Mouse (Mus musculus) stomach, embryonic 14.5 days (tissue): ENCODE data around the gene Fjx1. TPM values are rescaled to one million over a fixed set of nuclear protein-coding genes. Genes with fewer than 3 reads are reported as not detected.
A peak's percentile ranks its signal among the peaks of the same experiment; 100 is the strongest.

Experiments
- ATAC-seq: fragments of 200-750 bp; cut with Nextera tagmentation; 2 replicates; pipeline ENCODE4 v1.8.0; 2017; ENCODE audit warnings: low read depth, moderate TSS enrichment; ENCODE audit not compliant: insufficient number of reproducible peaks, insufficient read depth, low FRiP score
- H3K27ac ChIP-seq: fragments of 300-500 bp; sonication (generic); 2 replicates; pipeline ENCODE4 v1.5.1; 2014; ENCODE audit warnings: mild to moderate bottlenecking, low read length, moderate library complexity, mixed read lengths
- H3K27me3 ChIP-seq: fragments of 300-500 bp; sonication (generic); 2 replicates; pipeline ENCODE4 v1.6.1; 2014; ENCODE audit warnings: low read length, control low read depth, mixed read lengths; ENCODE audit not compliant: control insufficient read depth, insufficient read depth
- H3K36me3 ChIP-seq: fragments of 300-500 bp; sonication (generic); 2 replicates; pipeline ENCODE4 v1.6.1; 2014; ENCODE audit warnings: mild to moderate bottlenecking, control low read depth, low read length, moderate library complexity, mixed read lengths; ENCODE audit not compliant: control insufficient read depth, insufficient read depth
- H3K4me1 ChIP-seq: fragments of 300-500 bp; sonication (generic); 2 replicates; pipeline ENCODE4 v1.6.1; 2014; ENCODE audit warnings: low read length, control low read depth, mixed read lengths; ENCODE audit not compliant: control insufficient read depth, insufficient read depth
- H3K4me2 ChIP-seq: fragments of 300-500 bp; sonication (generic); replicated peaks from 2 replicates; pipeline ENCODE4 v1.6.1; 2014; ENCODE audit warnings: low read depth, low read length, control low read depth
- H3K4me3 ChIP-seq: fragments of 300-500 bp; sonication (generic); 2 replicates; pipeline ENCODE4 v1.5.1; 2014; ENCODE audit warnings: low read depth, low read length, control low read depth
- H3K9ac ChIP-seq: fragments of 300-500 bp; sonication (generic); replicated peaks from 2 replicates; pipeline ENCODE4 v1.6.1; 2014; ENCODE audit warnings: low read depth, mild to moderate bottlenecking, control low read depth, low read length, moderate library complexity, mixed read lengths
- H3K9me3 ChIP-seq: fragments of 300-500 bp; sonication (generic); 2 replicates; pipeline ENCODE4 v1.6.1; 2016; ENCODE audit warnings: low read depth, low read length, control low read depth; ENCODE audit not compliant: control insufficient read depth
- WGBS: fragments of 180-500 bp; shearing (Covaris S2); extraction: QIAGEN DNeasy Blood & Tissue Kit; methylation state at CpG from one replicate; pipeline ENCODE4 v1.1.7; 2014; 5-methylcytosine and 5-hydroxymethylcytosine counted together
- polyA plus RNA-seq: library from polyadenylated mRNA; unstranded; fragments of >200 nt; fragmentation: Nextera tagmentation; extraction: Ambion mirVana; gene quantifications from 2 replicates; pipeline ENCODE4 v1.2.1, GENCODE M21; 2014

The Fjx1 gene
- polyA plus RNA-seq, 1 experiment from 2014 or later = 6.3 TPM

- Histone ChIP-seq H3K27me3 (no peaks in the 10 kb centered on the region), H3K9me3 (no peaks in the 10 kb centered on the region), H3K27ac (no peak overlapping the region), H3K4me2 (no peak overlapping the region), H3K4me3 (no peak overlapping the region), H3K4me1 (peaks cover 2% of the 10 kb centered on the region; the same call in 1 of the 2 replicates), H3K9ac (no peak overlapping the region), H3K36me3 (no peaks in the 10 kb centered on the region)
- WGBS = 69% methylated on average over 1 of the region's 1 CpGs
- ATAC-seq = no peak
Observed at GRCm38 (mm10) chr2:102455126-102455525, 2.8 kb upstream of the Fjx1 start.

GRCm38 (mm10) chr2:102453447-102453846, 1.1 kb upstream of the Fjx1 start:
- Histone ChIP-seq H3K4me2 (no peak overlapping the region), H3K4me3 (no peak overlapping the region), H3K9ac (no peak overlapping the region), H3K4me1 (peaks cover 8% of the 10 kb centered on the region; the same call in 1 of the 2 replicates), H3K27ac (no peak overlapping the region), H3K9me3 (no peaks in the 10 kb centered on the region), H3K36me3 (no peaks in the 10 kb centered on the region), H3K27me3 (no peaks in the 10 kb centered on the region)
- no peak for ATAC-seq
- WGBS = 50% methylated on average over 3 of the region's 3 CpGs

GRCm38 (mm10) chr2:102450761-102451670, 1.3 kb downstream of the Fjx1 start:
- no peaks in the 10 kb centered on the region for H3K27me3 ChIP-seq
- H3K9me3 ChIP-seq = no peaks in the 10 kb centered on the region
- peak overlapping the region; percentile 98 for H3K4me2 ChIP-seq
- peaks cover 8% of the 10 kb centered on the region; the same call in 1 of the 2 replicates for H3K4me1 ChIP-seq
- H3K9ac ChIP-seq = peak overlapping the region; percentile 88
- peak overlapping the region; percentile 89 for H3K27ac ChIP-seq
- H3K36me3 ChIP-seq = no peaks in the 10 kb centered on the region
- peak; percentile 42 for ATAC-seq
- H3K4me3 ChIP-seq = peak overlapping the region; percentile 82
- under 1% methylated on average over 105 of the region's 109 CpGs for WGBS

DNA sequence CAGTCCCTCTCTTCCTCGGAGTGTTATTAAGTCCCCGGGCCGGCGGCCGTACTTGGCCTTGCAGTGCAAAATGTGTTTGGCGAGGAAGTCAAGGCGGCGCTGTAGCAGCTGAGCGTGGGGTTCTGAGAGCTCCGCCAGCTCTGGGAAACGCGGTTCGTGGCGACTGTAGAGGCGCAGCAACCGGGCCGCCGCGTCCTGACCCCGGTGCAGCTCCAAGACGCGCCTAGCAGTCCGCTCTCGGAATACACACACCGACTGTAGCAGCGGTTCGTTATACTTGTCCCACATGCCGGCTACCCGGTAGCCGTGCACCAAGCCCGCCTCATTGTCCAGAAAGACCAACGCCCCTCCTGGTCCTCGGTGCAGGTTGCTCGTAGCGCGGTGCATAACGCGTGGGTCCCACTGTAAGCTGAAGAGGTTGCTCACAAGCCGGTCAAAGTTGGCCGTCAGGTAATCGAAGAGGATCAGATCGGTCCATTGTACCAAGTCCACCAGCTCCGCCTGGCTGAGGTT, 2.0 kb downstream of the Fjx1 start:
- Histone ChIP-seq H3K27me3 (no peaks in the 10 kb centered on the region), H3K4me2 (peak overlapping the region; percentile 98), H3K9ac (peak overlapping the region; percentile 88), H3K27ac (peak overlapping the region; percentile 33; the same call in 1 of the 2 replicates), H3K9me3 (no peaks in the 10 kb centered on the region), H3K4me3 (peak overlapping the region; percentile 82), H3K36me3 (no peaks in the 10 kb centered on the region), H3K4me1 (peaks cover 8% of the 10 kb centered on the region; the same call in 1 of the 2 replicates)
- peak; percentile 10; the same call in 1 of the 2 replicates for ATAC-seq
- WGBS = under 1% methylated on average over 43 of the region's 43 CpGs

DNA sequence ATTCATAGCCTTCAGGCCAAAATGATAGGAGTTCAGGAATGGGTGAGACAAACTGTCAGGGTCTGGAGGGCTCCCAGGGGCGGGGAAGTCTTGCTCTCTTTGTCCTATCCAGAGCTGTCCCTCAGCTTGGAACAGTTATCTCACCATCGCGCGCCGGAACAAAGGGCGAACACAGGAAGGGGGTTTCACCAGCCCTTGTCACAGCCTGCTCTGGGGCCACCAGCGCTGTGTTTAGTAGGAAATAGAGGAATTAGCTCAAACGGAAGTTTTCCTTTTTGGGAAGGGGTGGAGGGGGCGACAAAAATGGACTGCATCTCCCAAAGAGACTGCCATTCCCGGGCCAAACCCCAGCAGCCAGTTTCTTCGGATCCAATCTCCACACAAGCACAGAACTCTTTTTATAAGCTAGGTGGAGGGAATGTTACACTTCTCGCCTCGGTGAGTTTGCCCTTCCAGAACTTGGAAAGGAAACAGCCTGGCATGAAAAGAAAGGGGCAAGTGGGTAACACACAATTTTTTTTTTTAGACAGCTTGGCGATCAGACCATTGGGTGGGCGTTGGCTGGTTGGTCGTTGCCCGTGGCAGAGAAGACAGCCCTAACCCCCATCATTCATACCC, 2.6 kb downstream of the Fjx1 start:
- peak overlapping the region; percentile 33; the same call in 1 of the 2 replicates for H3K27ac ChIP-seq
- H3K4me2 ChIP-seq = peak overlapping the region; percentile 98
- peak overlapping the region; percentile 88; the same call in 1 of the 2 replicates for H3K9ac ChIP-seq
- H3K4me3 ChIP-seq = peak overlapping the region; percentile 82
- 4% methylated on average over 17 of the region's 17 CpGs for WGBS
- no peaks in the 10 kb centered on the region for H3K9me3 ChIP-seq
- ATAC-seq = no peak
- peaks cover 8% of the 10 kb centered on the region; the same call in 1 of the 2 replicates for H3K4me1 ChIP-seq
- no peaks in the 10 kb centered on the region for H3K27me3 ChIP-seq
- H3K36me3 ChIP-seq = no peaks in the 10 kb centered on the region

- H3K4me1 ChIP-seq = peaks cover 8% of the 10 kb centered on the region; the same call in 1 of the 2 replicates
- H3K9ac ChIP-seq = no peak overlapping the region
- no peak for ATAC-seq
- H3K4me3 ChIP-seq = no peak overlapping the region
- no peak overlapping the region for H3K27ac ChIP-seq
- H3K27me3 ChIP-seq = no peaks in the 10 kb centered on the region
- no peaks in the 10 kb centered on the region for H3K36me3 ChIP-seq
- H3K9me3 ChIP-seq = no peaks in the 10 kb centered on the region
- H3K4me2 ChIP-seq = no peak overlapping the region; the same call in 1 of the 2 replicates
- WGBS = 54% methylated on average over 1 of the region's 1 CpGs
Observed at GRCm38 (mm10) chr2:102449056-102449455, 3.2 kb downstream of the Fjx1 start.

- no peak overlapping the region for H3K9ac ChIP-seq
- H3K9me3 ChIP-seq = no peaks in the 10 kb centered on the region
- 77% methylated on average over 7 of the region's 7 CpGs for WGBS
- no peaks in the 10 kb centered on the region for H3K36me3 ChIP-seq
- no peaks in the 10 kb centered on the region for H3K27me3 ChIP-seq
- H3K4me3 ChIP-seq = no peak overlapping the region
- no peak for ATAC-seq
- H3K4me2 ChIP-seq = no peak overlapping the region
- peaks cover 8% of the 10 kb centered on the region; the same call in 1 of the 2 replicates for H3K4me1 ChIP-seq
- no peak overlapping the region for H3K27ac ChIP-seq
Observed at GRCm38 (mm10) chr2:102447831-102448230, 4.5 kb downstream of the Fjx1 start.

DNA sequence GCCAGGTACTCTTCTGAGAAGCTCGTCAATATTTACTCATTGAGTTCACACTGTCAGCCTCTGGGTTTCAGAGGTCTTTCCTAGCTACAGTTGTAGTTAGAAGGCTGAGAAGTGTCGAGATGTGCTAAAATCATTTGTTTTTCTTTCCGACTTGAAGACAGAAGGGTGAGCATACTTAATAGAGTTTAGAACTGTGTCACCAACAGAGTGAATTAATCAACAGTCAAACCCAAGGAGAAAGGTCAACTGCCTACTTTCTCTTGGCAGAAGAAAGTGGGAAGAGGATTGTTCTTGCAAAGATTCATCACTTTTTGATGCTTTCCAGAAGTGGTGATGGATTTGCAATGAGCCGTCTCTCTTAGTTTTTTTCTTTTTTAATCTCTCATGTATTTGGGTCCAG, 5.4 kb downstream of the Fjx1 start:
- no peaks in the 10 kb centered on the region for H3K27me3 ChIP-seq
- 39% methylated on average over 4 of the region's 4 CpGs for WGBS
- peaks cover 8% of the 10 kb centered on the region; the same call in 1 of the 2 replicates for H3K4me1 ChIP-seq
- H3K4me3 ChIP-seq = no peak overlapping the region
- no peak overlapping the region for H3K4me2 ChIP-seq
- H3K36me3 ChIP-seq = no peaks in the 10 kb centered on the region
- H3K27ac ChIP-seq = no peak overlapping the region
- H3K9me3 ChIP-seq = no peaks in the 10 kb centered on the region
- no peak overlapping the region for H3K9ac ChIP-seq
- ATAC-seq = no peak
